Mouse (Mus musculus): Measurements from ENCODE around the gene Psme2.
A peak's percentile ranks its signal among the peaks of the same experiment; 100 is the strongest.

Psme2 gene

DNA sequence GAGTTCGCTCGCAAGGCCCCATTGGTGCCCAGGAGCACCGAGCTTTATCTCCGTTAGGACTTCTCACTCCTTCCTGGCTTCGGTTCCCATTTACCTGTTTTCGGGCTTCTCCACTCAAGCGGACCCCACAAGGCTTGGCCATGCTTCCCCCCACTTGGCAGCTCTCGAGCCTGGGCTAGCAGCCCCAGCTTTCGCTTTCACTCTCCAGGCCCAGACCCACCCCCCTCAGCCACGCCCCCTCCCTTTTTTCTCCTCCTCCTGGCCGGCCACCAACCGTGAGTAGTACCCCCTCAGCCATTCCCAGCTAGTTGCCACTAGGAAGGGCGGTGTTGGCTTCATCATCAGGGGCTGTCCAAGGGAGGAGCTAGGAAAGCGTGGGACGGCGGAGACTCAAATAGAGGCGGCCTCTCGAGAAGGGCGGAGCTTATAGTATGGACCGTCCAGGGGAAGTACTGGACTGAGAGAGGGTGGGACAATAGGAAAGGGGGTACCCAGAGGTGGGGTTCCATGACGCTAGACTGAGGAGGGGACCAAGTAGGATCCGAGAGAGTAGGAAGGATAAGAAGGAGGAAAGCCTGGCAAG, at the start of gene Psme2:
Psme2 (minus strand) TSS at position 366 of the 583 bp plus-strand sequence.
- DNase-seq (ENCODE audit: low spot score), result peak; percentile 84

DNA sequence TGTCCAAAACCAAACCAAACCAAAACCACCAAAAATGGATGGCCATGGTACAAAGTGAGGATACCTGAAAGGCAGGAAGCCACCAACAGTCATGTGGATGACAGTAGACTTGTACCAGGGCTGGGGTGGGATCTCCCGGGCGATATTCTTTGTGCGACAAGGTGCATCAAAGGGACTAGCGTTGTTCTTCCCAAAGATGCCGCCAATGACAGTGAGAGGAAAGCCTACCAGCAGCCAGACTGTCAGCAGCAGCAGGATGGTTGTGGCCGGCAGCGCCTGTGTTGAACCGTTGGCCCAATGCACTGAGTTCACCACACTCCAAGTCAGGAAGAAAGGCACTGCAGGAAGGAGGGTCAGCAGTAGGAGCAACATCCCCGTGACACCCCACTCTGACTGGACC, 46.9 kb upstream of the Psme2 start, which contains the start of gene Gm49378:
Gm49378 (minus strand) TSS at position 101 of the 400 bp plus-strand sequence.
- DNase-seq (ENCODE audit: low spot score), result no peak

DNA sequence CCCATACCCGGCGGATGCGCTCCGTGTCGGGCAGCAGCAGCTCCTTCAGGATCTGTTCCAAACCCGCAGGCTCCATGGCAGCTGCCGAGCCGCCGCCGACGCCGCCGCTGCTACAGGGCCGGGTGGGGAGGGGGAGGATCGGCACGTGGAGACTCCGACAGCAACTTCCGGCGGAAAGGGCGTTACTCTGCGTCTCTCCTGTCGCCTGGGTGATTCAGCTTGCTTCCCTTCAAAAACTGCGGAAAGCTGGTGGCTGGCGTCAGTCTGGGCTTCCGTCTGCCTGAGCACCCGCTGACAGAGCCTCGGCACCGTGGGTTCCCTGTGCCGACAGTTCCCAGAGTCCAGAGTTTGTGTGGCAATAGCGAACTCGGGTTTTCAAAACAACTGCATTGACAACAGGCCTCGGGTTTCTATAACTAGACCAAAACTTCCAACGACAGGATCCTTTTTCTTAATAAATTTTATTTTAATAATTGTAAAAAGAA, 44.7 kb upstream of the Psme2 start, which contains the start of gene Ipo4:
Ipo4 (minus strand) TSS at position 435 of the 485 bp plus-strand sequence.
- DNase-seq (ENCODE audit: low spot score), result peak; percentile 60

DNA sequence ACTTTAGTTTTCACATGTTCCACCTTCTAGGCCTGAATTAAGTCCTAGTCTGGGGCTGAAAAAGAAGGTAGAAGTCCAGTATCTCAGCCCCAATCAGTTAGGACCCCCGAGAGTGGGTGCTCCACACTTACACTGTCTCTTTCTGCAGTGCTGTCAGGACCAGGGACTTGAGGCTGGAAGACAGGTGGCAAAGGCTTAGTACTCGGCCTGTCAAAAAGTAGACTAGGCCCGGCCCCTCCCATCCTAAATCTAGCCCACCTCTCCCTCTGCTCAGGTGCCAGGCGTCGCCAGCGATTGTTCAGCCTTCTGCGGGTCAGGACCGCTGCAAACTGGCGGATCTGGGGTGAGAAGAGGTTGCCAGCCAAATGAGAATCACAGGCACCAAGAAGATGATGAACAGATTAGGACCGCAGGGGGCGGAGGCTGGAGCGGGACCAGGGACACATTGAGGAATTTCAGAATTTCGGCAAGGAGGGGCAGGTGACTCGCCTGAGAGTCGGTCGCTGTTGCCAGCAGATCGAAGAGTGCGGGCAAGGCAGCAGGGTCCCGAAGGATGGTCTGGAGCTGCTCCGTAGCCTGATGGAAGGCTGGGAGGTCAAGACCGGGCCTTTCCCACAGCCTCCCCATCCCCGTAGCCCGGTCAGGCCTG, 44.1 kb upstream of the Psme2 start:
- no peak for DNase-seq (ENCODE audit: low spot score)

GRCm38 (mm10) chr14:55629312-55629711, 38.4 kb upstream of the Psme2 start:
- peak; percentile 56 for DNase-seq (ENCODE audit: low spot score)

DNA sequence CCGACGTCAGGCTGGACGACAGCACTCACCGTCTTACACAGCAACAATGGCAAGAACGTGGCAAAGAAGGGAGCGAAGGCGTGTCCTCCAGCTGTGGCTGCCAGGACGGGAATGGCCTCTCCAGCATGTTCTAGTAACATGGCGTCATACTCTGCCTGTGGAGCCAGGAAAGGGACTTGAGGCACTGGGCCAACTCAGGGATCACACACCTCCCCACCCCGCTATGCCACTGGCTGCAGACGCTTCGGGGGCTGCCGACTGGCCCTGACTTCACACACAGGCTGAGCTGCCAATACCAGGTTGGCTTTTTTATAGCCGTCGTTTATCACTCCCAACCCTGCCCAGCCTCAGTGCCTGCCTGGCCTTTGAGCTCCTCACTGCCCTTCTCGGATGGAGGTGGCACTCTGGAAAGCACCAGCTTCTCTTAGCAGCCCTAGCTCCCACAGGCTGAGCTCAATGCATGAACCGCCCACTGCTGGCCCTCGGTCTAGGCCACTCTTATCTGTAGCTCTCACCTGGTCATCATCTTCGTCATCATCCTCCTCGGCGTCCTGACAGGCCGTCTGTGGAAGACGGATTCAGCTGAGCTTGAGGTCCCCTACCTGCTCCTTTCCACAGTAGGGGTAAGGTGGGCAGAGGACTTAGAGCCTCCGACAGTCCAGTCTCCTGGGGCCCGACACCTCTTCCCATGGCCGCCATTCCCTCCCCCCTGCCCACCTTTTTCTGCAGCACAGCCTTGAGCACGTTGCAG, 37.3 kb upstream of the Psme2 start:
- DNase-seq (ENCODE audit: low spot score), result no peak

GRCm38 (mm10) chr14:55618486-55619195, 27.7 kb upstream of the Psme2 start:
- peak; percentile 37 for DNase-seq (ENCODE audit: low spot score)

- no peak for DNase-seq (ENCODE audit: low spot score)
Observed at GRCm38 (mm10) chr14:55617822-55618221, 26.9 kb upstream of the Psme2 start, which contains the start of gene Rec8. Rec8 (plus strand) TSS chr14:55618037.

DNA sequence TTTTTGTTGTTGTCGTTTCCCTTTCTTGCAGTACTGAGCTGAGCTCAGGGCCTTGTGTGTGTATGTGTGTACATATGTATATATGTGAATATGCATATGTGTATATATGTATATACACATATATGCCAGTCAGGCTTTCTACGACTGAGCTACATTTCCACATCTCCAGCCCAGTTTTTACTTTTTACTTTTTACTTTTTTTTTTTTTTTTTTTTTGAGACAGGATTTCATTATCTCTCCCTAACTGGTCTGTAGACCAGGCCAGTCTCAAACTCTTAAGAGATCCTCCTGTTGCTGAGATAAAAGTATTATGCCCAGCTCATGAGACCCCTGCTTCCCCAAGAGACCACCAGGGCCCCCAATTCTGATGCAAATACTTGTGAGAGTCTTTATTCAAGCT, 25.9 kb upstream of the Psme2 start:
- DNase-seq (ENCODE audit: low spot score), result no peak

DNA sequence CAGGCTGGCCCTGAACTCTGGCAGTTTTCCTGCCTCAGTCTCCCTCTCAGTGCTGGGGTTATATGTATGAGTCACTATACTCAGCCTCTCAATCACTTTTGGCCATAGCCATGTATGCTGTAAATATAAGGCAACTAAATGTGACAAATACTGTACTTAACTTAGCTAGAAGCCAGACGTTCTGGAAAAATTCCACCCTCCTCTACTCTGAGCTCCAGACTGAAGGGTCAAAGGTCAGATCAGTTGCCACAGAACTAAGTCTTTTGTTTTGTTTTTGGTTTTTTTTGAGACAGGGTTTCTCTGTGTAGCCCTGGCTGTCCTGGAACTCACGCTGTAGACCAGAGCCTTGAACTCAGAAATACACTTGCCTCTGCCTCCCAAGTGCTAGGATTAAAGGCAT, 25.0 kb upstream of the Psme2 start:
- no peak for DNase-seq (ENCODE audit: low spot score)

DNA sequence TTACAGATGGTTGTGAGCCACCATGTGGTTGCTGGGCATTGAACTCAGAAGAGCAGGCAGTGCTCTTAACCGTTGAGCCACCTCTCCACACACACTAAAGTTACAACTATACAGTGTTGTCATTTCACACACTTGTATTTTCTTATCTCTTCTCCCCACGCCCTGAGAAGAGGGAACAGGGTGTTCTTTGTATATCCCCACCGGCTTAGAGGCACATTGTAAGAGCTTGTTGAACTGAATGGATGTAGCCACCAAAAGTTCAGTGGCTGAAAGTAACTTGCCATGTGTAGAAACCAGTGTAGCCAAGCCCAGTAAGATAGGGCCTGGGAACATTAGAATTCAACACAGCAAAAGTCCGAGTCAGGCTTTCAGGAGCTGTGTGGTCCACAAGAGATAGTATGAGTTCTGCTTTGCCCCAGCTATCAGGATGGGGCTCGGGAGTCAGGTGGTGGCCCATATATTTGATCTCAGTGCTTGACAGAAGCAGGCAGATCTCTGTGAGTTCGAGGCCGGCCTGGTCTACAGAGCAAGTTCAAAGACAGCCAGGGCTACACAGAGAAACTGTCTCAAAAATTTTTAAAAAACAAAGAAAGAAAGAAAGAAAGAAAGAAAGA, 23.8 kb upstream of the Psme2 start:
- DNase-seq (ENCODE audit: low spot score), result no peak

- DNase-seq (ENCODE audit: low spot score), result no peak
Observed at GRCm38 (mm10) chr14:55613346-55613745, 22.4 kb upstream of the Psme2 start.

- no peak for DNase-seq (ENCODE audit: low spot score)
Observed at GRCm38 (mm10) chr14:55608339-55608738, 17.4 kb upstream of the Psme2 start.

GRCm38 (mm10) chr14:55605743-55606459, 15.0 kb upstream of the Psme2 start:
- no peak for DNase-seq (ENCODE audit: low spot score)

DNA sequence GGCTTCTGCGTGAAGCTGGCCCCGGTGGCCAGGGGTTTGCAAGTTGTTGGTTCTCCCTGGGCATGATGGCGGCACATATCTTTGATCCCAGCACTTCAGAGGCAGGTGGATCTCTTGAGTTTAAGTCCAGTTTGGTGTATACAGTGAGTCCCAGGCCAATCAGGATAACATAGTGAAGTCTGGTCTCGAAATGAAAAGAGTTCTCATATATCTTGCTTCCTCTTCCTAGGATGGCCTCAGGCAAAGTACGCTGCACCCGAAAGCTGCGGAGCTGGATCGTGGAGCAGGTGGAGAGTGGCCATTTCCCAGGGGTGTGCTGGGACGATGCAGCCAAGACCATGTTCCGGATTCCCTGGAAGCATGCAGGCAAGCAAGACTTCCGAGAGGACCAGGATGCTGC, 13.9 kb upstream of the Psme2 start:
- DNase-seq (ENCODE audit: low spot score), result no peak

DNA sequence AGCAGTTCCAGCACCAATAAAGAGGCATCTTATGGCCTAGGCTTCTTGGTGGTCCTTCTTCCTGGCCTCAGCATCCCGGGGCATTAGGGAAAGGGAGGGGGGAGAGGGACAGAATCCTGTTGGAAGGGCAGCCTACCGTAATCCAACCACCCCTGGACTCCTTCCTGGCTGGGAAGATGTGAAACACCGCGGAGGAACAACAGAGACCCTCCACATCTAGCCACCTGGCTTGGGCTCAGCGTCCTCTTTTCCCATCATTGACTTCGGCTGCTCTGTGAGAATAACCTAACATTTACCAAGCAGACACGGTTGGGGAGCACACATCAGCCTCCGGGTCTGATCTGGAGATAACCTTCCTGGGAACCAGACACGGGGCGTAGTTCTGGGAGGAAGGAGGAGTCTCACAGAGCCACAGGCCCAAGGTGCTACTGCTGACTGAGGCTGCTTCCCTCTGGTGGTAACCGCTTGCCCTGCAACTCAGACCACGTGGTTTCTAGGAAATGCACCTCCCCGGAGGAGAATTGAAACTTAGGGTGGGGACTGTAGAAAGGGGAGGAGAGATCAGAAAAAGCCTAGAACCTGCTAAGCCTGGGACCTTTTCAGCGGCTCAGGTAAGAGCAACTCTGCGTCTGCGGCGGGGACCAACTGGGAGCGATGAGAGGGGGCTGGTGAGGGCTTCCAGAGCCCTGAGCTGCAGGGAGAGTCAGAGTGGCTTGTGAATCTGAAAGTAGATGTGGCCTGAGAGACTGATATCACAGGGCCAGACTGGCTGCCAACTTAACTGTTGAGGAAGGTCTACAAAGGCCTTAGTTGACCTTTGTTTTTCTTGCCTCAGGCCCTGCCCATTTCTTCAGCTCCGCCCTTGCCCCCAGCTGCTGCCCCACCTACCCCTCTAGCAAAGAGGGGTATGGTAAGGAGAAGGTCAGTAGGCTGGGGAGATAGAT, 13.0 kb upstream of the Psme2 start:
- DNase-seq (ENCODE audit: low spot score), result peak; percentile 92

DNA sequence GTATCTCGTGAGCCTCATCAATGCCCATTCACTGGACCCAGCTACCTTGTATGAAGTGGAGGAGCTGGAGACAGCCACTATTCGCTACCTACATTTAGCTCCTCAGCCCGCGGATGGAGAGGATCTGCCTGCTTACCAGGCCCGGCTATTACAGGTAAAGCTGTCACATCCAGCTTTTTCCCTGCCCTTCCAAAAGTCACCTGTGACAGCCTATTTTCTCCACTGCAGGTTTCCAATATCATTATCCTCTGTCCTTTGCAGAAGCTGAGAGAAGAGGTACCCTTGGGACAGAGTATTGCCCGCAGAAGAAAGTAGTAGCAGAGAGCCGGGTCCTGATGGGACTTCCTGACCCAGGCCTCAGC, 12.3 kb upstream of the Psme2 start, which contains the start of gene Irf9:
Irf9 (plus strand) TSS at position 301 of the 362 bp plus-strand sequence.
- DNase-seq (ENCODE audit: low spot score), result no peak

GRCm38 (mm10) chr14:55598521-55599390, 7.8 kb upstream of the Psme2 start:
- no peak for DNase-seq (ENCODE audit: low spot score)

All from spleen, adult 12 weeks (tissue).